13 mouse cellular contexts compared by ENCODE assay signal in the genomic region with DNA sequence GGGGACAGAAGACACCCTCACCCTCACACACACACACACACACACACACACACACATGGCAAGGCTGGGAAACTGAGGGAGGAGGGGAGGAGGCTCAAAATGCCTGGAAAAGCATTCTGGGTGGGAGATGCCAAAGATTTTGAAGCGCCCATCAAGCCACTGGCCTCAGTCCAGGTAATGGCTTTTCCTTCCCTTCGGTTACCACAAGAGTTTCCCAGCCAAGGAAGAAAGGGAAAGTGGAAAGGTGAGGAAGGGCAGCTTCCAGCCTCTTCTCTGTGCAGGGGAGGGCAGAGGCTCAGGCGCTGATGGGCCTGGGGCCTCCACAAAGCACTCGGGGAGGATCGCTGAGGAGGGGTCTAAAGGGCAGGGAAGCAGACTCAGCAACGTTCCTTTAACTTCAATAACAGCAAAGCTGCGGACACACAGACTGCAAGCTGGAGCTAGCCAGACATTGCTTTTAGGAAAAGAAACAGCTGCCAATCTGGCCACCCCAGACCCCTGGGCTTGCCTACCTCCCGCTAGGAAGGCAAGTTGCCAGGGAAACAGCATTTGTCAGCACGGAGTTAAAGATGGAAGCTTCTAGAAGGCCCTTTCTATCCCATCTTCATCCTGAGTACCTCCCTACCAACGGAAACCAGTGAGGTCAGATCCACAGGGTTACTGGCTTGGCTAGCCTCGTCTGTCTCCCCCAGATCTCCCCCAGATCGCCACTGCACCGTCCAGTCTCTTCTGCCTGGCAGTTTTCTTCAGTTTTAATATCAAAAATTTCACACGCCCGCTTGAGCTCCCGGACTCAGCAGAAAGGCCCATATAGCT. TPM values are rescaled to one million over a fixed set of nuclear protein-coding genes. Genes with fewer than 3 reads are reported as not detected.
DNase-seq lines count a peak whose midpoint lies in the region; ATAC-seq lines count a peak whose summit lies in the region.
"Had no signal": no experiment of that assay in that cellular context is flagged by ENCODE, and none has a peak within 500 bp of the region (broad histone marks: within the 10 kb centered on the region; RNA-seq: fewer than 3 reads in every experiment).

No protein-coding gene starts in this region.

- no peak overlapping the region for H3K4me3 ChIP-seq in forebrain, embryonic 14.5 days (ENCODE audit: low read depth, low read length)
- H3K4me3 ChIP-seq in forebrain, embryonic 16.5 days (replicated peaks; ENCODE audit: low read length) = no peak overlapping the region
- H3K4me3 ChIP-seq in lung, embryonic 15.5 days = no peak overlapping the region
- no peak overlapping the region for H3K4me3 ChIP-seq in embryonic facial prominence, embryonic 14.5 days (ENCODE audit: low read depth, low read length)
- no peak overlapping the region for H3K4me3 ChIP-seq in neural tube, embryonic 15.5 days (replicated peaks)
- H3K4me3 ChIP-seq: heart, embryonic 12.5 days; liver, embryonic 15.5 days had no signal

- DNase-seq in forebrain, embryonic 14.5 days (ENCODE audit: low spot score) = peak; percentile 36
- no peak for DNase-seq in lung, postnatal 36 days
- DNase-seq in embryonic facial prominence, embryonic 14.5 days (ENCODE audit: low spot score) = no peak
- no peak for DNase-seq in B cell, adult 2 months
- DNase-seq in left cerebral cortex, postnatal 25 days (ENCODE audit: low spot score in 2 of 2) = no peak
- DNase-seq: cerebellum, adult 11 months; thymus, postnatal 25 days had no signal

- H3K4me2 ChIP-seq in forebrain, embryonic 14.5 days (ENCODE audit: low read length) = no peak overlapping the region
- H3K4me2 ChIP-seq in forebrain, embryonic 16.5 days (ENCODE audit: low read length) = no peak overlapping the region
- 0 out of 2 replicates have a peak overlapping the region, but pooled peaks have one; percentile 5 for H3K4me2 ChIP-seq in lung, embryonic 15.5 days
- H3K4me2 ChIP-seq in embryonic facial prominence, embryonic 14.5 days (ENCODE audit: low read depth, low read length) = no peak overlapping the region
- no peak overlapping the region for H3K4me2 ChIP-seq in neural tube, embryonic 15.5 days
- H3K4me2 ChIP-seq: heart, embryonic 12.5 days; liver, embryonic 15.5 days had no signal

- peaks cover 8% of the 10 kb centered on the region for H3K4me1 ChIP-seq in forebrain, embryonic 14.5 days (ENCODE audit: control insufficient read depth, insufficient read depth, low read length)
- H3K4me1 ChIP-seq in forebrain, embryonic 16.5 days (replicated peaks; ENCODE audit: control insufficient read depth, insufficient read depth, low read length) = peaks cover 8% of the 10 kb centered on the region
- peaks cover 36% of the 10 kb centered on the region for H3K4me1 ChIP-seq in lung, embryonic 15.5 days
- H3K4me1 ChIP-seq in embryonic facial prominence, embryonic 14.5 days (ENCODE audit: control insufficient read depth, insufficient read depth, low read length) = peaks cover 54% of the 10 kb centered on the region
- H3K4me1 ChIP-seq in neural tube, embryonic 15.5 days = peaks cover 22% of the 10 kb centered on the region

- ATAC-seq in forebrain, embryonic 14.5 days = no peak; the same call in 1 of the 2 replicates
- no peak; the same call in 1 of the 2 replicates for ATAC-seq in forebrain, embryonic 16.5 days
- ATAC-seq in lung, embryonic 15.5 days (ENCODE audit: borderline replicate concordance, extremely low read depth, low FRiP score, low TSS enrichment) = no peak
- no peak for ATAC-seq in embryonic facial prominence, embryonic 14.5 days (ENCODE audit: low read depth)
- ATAC-seq in neural tube, embryonic 15.5 days (ENCODE audit: low FRiP score) = no peak
- ATAC-seq: activated CD4-positive, CD25-positive, alpha-beta regulatory T cell, adult 4 months had no signal

- 67% methylated on average over 16 of the region's 16 CpGs for WGBS in forebrain, embryonic 14.5 days
- WGBS in forebrain, embryonic 16.5 days = 60% methylated on average over 16 of the region's 16 CpGs
- WGBS in lung, embryonic 15.5 days = 35% methylated on average over 16 of the region's 16 CpGs
- WGBS in embryonic facial prominence, embryonic 14.5 days = 59% methylated on average over 16 of the region's 16 CpGs
- 28% methylated on average over 16 of the region's 16 CpGs for WGBS in neural tube, embryonic 15.5 days

- no peaks in the 10 kb centered on the region for H3K9me3 ChIP-seq in forebrain, embryonic 14.5 days (replicated peaks; ENCODE audit: control insufficient read depth, low read length)
- no peaks in the 10 kb centered on the region for H3K9me3 ChIP-seq in forebrain, embryonic 16.5 days (ENCODE audit: control insufficient read depth, low read length)
- H3K9me3 ChIP-seq in lung, embryonic 15.5 days = no peaks in the 10 kb centered on the region
- no peaks in the 10 kb centered on the region for H3K9me3 ChIP-seq in embryonic facial prominence, embryonic 14.5 days (ENCODE audit: control insufficient read depth, low read length)
- no peaks in the 10 kb centered on the region for H3K9me3 ChIP-seq in neural tube, embryonic 15.5 days (replicated peaks)
- H3K9me3 ChIP-seq: heart, embryonic 12.5 days; liver, embryonic 15.5 days had no signal

- H3K27me3 ChIP-seq in forebrain, embryonic 14.5 days (replicated peaks; ENCODE audit: control insufficient read depth, insufficient read depth, low read length) = no peaks in the 10 kb centered on the region
- no peaks in the 10 kb centered on the region for H3K27me3 ChIP-seq in forebrain, embryonic 16.5 days (replicated peaks; ENCODE audit: control insufficient read depth, insufficient read depth, low read length)
- no peaks in the 10 kb centered on the region for H3K27me3 ChIP-seq in lung, embryonic 15.5 days
- H3K27me3 ChIP-seq in embryonic facial prominence, embryonic 14.5 days (replicated peaks; ENCODE audit: control insufficient read depth, insufficient read depth, low read length) = no peaks in the 10 kb centered on the region
- H3K27me3 ChIP-seq in neural tube, embryonic 15.5 days (replicated peaks) = no peaks in the 10 kb centered on the region
- H3K27me3 ChIP-seq: heart, embryonic 12.5 days; liver, embryonic 15.5 days had no signal

- no peak overlapping the region for H3K9ac ChIP-seq in forebrain, embryonic 14.5 days (ENCODE audit: low read length)
- H3K9ac ChIP-seq in forebrain, embryonic 16.5 days (replicated peaks; ENCODE audit: low read depth, low read length) = no peak overlapping the region
- H3K9ac ChIP-seq in lung, embryonic 15.5 days = no peak overlapping the region
- H3K9ac ChIP-seq in embryonic facial prominence, embryonic 14.5 days (ENCODE audit: low read depth, low read length) = no peak overlapping the region
- H3K9ac ChIP-seq in neural tube, embryonic 15.5 days (replicated peaks) = no peak overlapping the region
- H3K9ac ChIP-seq: heart, embryonic 12.5 days; liver, embryonic 15.5 days had no signal

- no peaks in the 10 kb centered on the region for H3K36me3 ChIP-seq in forebrain, embryonic 14.5 days (ENCODE audit: control insufficient read depth, insufficient read depth, low read length)
- no peaks in the 10 kb centered on the region for H3K36me3 ChIP-seq in forebrain, embryonic 16.5 days (ENCODE audit: control insufficient read depth, insufficient read depth)
- H3K36me3 ChIP-seq in lung, embryonic 15.5 days = peaks cover 5% of the 10 kb centered on the region; the same call in 1 of the 2 replicates
- H3K36me3 ChIP-seq in embryonic facial prominence, embryonic 14.5 days (ENCODE audit: control insufficient read depth, insufficient read depth, low read length) = peaks cover 13% of the 10 kb centered on the region; the same call in 1 of the 2 replicates
- 0 out of 2 replicates have a peak, but pooled peaks cover 6% of the 10 kb centered on the region for H3K36me3 ChIP-seq in neural tube, embryonic 15.5 days
- H3K36me3 ChIP-seq: liver, embryonic 15.5 days had no signal

- intact Hi-C loops in left cerebral cortex, postnatal 25 days (cut with DNase I) = no loop called here

- peak overlapping the region; percentile 21; the same call in 1 of the 2 replicates for H3K27ac ChIP-seq in forebrain, embryonic 14.5 days (ENCODE audit: low read depth, low read length)
- no peak overlapping the region for H3K27ac ChIP-seq in forebrain, embryonic 16.5 days (ENCODE audit: low read length)
- H3K27ac ChIP-seq in lung, embryonic 15.5 days = peak overlapping the region; percentile 22; the same call in 1 of the 2 replicates
- 0 out of 2 replicates have a peak overlapping the region, but pooled peaks have one; percentile 12 for H3K27ac ChIP-seq in embryonic facial prominence, embryonic 14.5 days (replicated peaks; ENCODE audit: low read depth, low read length)
- H3K27ac ChIP-seq in neural tube, embryonic 15.5 days (replicated peaks) = peak overlapping the region; percentile 10; the same call in 1 of the 2 replicates
- H3K27ac ChIP-seq: liver, embryonic 15.5 days had no signal

RNA-seq across cellular contexts. Expression of a gene that starts 43.1 kb away (rescaled TPM):
- polyA plus RNA-seq in forebrain, embryonic 14.5 days (2014; fragmentation: Nextera tagmentation; extraction: Ambion mirVana) = 53.1 and 61.9 TPM in 2 replicates
- polyA plus RNA-seq in forebrain, embryonic 16.5 days (2015; fragmentation: Nextera tagmentation; extraction: Ambion mirVana) = 69.1 and 69.7 TPM in 2 replicates
- 125 and 134 TPM in 2 replicates for polyA plus RNA-seq in lung, embryonic 15.5 days (2015; fragmentation: Nextera tagmentation; extraction: Ambion mirVana)
- 115 and 126 TPM in 2 replicates for polyA plus RNA-seq in embryonic facial prominence, embryonic 14.5 days (2014; fragmentation: Nextera tagmentation; extraction: Ambion mirVana)
- polyA plus RNA-seq in neural tube, embryonic 15.5 days (2015; fragmentation: Nextera tagmentation; extraction: Ambion mirVana) = 69.7 and 77.0 TPM in 2 replicates
- total RNA-seq in left cerebral cortex, postnatal 25 days (2021) = 10 to 100 TPM; 51.2 to 53.0 TPM
